Mouse (Mus musculus) layer of hippocampus, adult 18-20 months (tissue): Measurements from ENCODE around the gene Olfr228. TPM values are rescaled to one million over a fixed set of nuclear protein-coding genes. Genes with fewer than 3 reads are reported as not detected.
"Not testable (repeated sequence)": the region's sequence is repeated elsewhere in the genome, so short reads cannot be mapped to it uniquely, and the experiment has no call there.

Experiments
- DNase-seq, 2 experiments: peaks; one replicate each; pipeline ENCODE4 v3.0.0; 2022; ENCODE audit warnings: low spot score in 2 of 2
- long read RNA-seq: library from polyadenylated mRNA; stranded (forward); transcript quantifications from one replicate; pipeline ENCODE4 v2.0.0, GENCODE M21; 2021
- total RNA-seq, 2 experiments: library from RNA; stranded (reverse); gene quantifications; 2 replicates each; pipeline ENCODE4 v1.2.3; 2021

The Olfr228 gene
- not detected for total RNA-seq
- long read RNA-seq = 0 reads

DNA sequence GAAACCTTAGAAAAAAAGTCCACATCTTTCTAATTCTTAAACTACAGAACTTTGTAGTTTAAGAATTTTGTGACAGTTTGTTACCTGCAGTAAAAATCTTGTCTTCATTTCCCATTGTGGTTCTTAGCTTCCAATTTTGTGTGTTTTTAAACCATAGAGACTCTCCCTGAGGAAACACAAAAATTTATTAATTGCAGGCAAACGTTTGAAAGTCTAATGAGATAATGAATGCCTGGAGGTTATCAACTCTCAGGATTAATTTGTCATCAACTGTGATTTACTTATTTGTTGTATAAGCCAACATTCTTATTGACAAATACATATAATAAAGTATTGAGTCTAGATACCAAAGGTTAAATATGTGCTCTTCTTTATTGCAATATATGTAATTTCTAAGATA lies at the start of gene Olfr228:
Olfr228 (minus strand) TSS at position 101 of the 400 bp plus-strand sequence.
- no peak for DNase-seq

DNA sequence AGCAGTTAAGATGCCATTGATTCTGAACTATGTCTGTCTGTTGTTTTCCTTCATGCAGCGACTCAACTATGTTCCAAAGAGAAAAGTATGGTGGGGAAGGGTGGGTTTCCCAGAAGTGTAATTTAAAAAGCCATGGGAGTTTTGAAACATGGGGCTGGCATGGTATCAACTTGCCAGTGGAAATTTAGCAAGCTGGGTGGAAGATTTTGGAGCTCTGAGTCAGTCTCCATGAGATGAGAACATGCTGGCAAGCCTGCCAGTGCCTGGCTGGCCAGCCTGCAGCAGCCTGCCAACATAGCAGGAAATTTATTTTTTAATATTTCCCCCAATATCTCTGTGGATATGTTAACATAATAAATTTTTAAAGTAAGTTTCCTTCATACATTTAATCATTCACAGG lies 43.8 kb upstream of the Olfr228 start:
- peak; percentile 39 to 59 for DNase-seq

DNA sequence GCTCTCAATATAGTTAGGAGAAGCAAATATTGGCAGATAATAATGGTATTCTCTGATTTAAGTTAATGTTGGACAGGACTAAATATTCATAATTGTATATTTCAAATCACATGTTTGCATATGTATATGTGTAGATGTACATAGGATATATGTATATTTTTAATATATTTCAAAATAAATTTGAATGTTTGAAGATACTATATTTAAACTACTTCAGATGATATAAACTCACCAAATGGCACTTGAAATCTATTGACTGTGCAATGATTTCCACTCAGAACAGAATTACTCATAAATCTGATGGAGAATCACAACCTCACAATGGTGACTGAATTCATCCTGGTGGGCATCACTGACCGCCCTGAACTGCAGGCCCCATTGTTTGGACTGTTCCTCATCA lies 21.0 kb upstream of the Olfr228 start, which contains the start of gene Olfr1076:
Olfr1076 (plus strand) TSS at position 301 of the 400 bp plus-strand sequence.
- no peak for DNase-seq

DNA sequence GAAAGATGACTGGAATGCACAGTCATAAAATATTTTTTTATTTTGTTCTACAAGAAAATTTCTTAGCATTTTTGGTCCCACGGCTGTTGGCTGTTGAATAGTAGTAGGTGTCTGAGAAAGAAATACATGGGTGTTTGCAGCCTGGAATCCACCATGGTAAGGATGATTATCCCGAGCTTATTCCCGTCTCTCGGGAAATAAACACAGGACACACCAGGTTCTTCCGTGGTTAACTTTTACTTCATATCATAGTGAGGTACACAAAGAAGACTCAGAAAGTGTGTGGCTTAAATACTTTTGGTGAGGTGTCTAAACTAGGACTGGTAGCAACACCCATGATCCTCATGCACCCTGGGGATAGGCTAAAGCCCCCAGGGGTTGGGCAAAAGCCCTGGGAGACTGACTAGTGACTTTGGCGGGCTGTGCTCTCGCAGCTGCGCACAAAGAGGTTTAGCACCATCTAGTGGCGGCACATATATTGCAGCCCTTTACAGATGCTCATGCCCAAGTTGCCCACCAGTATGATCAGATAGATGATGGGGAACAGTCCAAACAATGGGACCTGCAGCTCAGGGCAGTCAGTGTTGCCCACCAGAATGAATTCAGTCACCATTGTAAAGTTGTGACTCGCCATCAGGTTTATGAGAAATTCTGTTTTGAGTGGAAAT lies 22.6 kb downstream of the Olfr228 start:
- peak; percentile 3 to 66 for DNase-seq

DNA sequence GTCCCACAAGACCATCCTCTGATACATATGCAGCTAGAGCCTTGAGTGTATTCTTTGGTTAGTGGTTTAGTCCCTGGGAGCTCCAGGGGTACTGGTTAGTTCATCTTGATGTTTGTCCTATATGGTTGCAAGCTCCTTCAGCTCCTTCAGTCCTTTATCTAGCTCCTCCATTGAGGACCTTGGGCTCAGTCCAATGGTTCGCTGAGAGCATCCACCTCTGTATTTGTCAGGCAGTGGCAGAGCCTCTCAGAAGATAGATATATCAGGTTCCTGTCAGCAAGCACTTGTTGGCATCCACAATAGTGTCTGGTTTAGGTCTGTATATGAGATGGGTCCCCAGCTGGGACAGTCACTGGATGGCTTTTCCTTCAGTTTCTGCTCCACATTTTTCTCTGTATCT lies 26.8 kb downstream of the Olfr228 start:
- DNase-seq = no peak

DNA sequence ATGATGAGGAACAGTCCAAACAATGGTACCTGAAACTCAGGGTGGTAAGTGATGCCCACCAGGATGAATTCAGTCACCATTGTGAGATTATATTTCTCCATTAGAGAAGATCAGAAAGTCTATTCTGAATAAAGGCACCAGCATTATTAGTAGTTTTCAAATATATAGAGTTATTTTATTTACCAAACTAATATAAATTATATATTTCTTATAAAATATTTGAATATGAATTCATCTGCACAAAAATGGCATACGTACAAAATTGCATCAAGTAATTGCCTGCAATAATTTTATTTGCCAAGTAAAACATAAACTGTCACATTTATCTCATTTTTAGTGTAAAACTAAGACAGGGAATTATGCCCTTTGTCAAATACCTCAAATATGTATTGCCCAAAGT lies 31.0 kb downstream of the Olfr228 start, which contains the start of gene Olfr1066:
Olfr1066 (minus strand) TSS at position 101 of the 400 bp plus-strand sequence.
- no peak for DNase-seq

DNA sequence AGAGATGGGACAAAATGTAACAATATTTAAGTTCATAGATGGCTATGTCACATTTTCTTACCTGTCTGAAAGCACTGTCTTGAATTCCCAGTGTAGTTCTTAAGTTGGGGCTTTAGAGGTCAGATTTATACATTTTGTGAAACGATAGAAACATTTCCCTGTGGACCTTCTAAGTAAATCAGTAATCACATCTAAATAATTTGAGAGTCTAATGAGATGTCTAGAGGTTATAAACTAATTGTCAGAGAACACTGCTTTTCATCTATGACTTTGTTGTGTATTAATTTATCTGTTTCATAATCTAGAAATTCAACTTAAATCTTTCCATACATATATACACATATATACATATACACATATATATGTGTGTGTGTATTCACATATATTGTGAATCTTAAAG lies 36.7 kb downstream of the Olfr228 start, which contains the start of gene Olfr1065:
Olfr1065 (minus strand) TSS at position 101 of the 400 bp plus-strand sequence.
- not testable (repeated sequence) for DNase-seq

DNA sequence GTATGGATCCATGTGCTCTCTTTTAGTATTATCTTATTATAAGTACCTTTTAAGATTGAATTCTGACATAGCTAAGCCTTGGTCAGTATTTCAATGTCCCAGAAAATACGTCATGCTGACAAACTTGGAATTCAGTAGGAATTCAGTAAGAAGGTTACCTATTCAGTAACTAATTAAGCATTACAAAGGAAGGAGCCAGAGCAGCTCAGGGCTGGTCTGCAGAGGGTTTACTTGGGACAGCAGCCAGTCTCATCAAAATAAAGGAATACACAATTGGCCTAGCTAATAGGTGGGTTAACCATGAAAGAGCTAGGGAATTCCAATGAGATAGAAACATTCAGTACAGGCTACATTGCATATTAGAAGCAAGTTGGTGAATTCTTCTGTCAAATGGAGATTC lies 45.1 kb downstream of the Olfr228 start:
- not testable (repeated sequence) for DNase-seq

Other genes with a start within 250 kb of the Olfr228 start
- not detected for gene Olfr1048, start 247.1 kb downstream of the Olfr228 start, total RNA-seq
- gene Olfr1049, start 229.1 kb downstream of the Olfr228 start, total RNA-seq = not detected
- not detected for gene Olfr1051, start 208.3 kb downstream of the Olfr228 start, total RNA-seq
- not detected for gene Olfr1052, start 194.9 kb downstream of the Olfr228 start, total RNA-seq
- not detected for gene Olfr1053, start 172.1 kb downstream of the Olfr228 start, total RNA-seq
- not detected for gene Olfr1054, start 152.0 kb downstream of the Olfr228 start, total RNA-seq
- not detected for gene Olfr1055, start 137.1 kb downstream of the Olfr228 start, total RNA-seq
- not detected for gene Olfr1056, start 124.9 kb downstream of the Olfr228 start, total RNA-seq
- gene Olfr1057, start 109.0 kb downstream of the Olfr228 start, total RNA-seq = not detected
- not detected for gene Olfr1058, start 98.8 kb downstream of the Olfr228 start, total RNA-seq
- gene Olfr1061, start 73.3 kb downstream of the Olfr228 start, total RNA-seq = not detected
- not detected for gene Olfr1062, start 60.6 kb downstream of the Olfr228 start, total RNA-seq
- not detected for gene Olfr1065, start 36.8 kb downstream of the Olfr228 start, total RNA-seq
- not detected for gene Olfr1066, start 31.1 kb downstream of the Olfr228 start, total RNA-seq
- gene Olfr1076, start 21.1 kb upstream of the Olfr228 start, total RNA-seq = not detected
- not detected for gene Olfr1079, start 55.1 kb upstream of the Olfr228 start, total RNA-seq
- not detected for gene Olfr1080, start 70.8 kb upstream of the Olfr228 start, total RNA-seq
- not detected for gene Olfr1082, start 111.6 kb upstream of the Olfr228 start, total RNA-seq
- gene Olfr1084, start 152.3 kb upstream of the Olfr228 start, total RNA-seq = not detected
- not detected for gene Olfr1085, start 174.6 kb upstream of the Olfr228 start, total RNA-seq
- not detected for gene Olfr1086, start 192.7 kb upstream of the Olfr228 start, total RNA-seq
- gene Olfr1087, start 211.0 kb upstream of the Olfr228 start, total RNA-seq = not detected
- gene Olfr1089, start 246.3 kb upstream of the Olfr228 start, total RNA-seq = not detected